Mouse (Mus musculus): ENCODE data around the gene Icam5.

DNA sequence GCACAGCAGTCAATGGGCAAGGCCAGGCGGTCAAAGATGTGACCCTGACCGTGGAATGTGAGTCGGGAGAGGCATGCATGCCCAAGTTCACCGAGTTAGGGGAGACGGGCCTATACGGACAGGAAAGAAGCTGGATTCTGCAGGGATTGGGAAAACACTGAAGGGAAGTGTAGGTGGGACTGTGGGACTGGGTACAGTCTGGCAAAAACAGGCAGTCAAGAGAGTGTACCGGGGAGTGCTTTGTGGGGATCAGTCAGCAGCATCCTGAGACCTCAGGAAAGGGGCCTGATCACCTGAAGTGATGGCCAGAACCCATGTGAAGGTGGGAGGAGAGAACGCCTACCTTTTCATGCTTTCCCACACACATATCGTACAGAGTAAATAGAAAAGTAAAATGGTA lies 3.7 kb downstream of the Icam5 start:
- TF ChIP-seq POLR2A (IDR thresholded peaks at IDR 0.05; ENCODE audit: control insufficient read depth, low read depth, low read length): no peak
- TF ChIP-seq CTCF (IDR thresholded peaks at IDR 0.05; ENCODE audit: control insufficient read depth, insufficient read depth, insufficient replicate concordance, low read depth, low read length): no peak
